Comparison of ENCODE assay signal across 12 mouse cellular contexts in genomic region chr2:65551736-65552135, GRCm38 (mm10). TPM values are rescaled to one million over a fixed set of nuclear protein-coding genes. Genes with fewer than 3 reads are reported as not detected.
DNase-seq lines count a peak whose midpoint lies in the region; ATAC-seq and TF ChIP-seq lines count a peak whose summit lies in the region.
"Had no signal": no experiment of that assay in that cellular context is flagged by ENCODE, and none has a peak within 500 bp of the region (broad histone marks: within the 10 kb centered on the region; RNA-seq: fewer than 3 reads in every experiment).

No protein-coding gene starts in this region.

- peak; percentile 16 for DNase-seq in lung, postnatal 36 days
- DNase-seq in lung, adult 18-20 months, result no peak
- peak; percentile 33 to 37 for DNase-seq in thymus, postnatal 10 days (ENCODE audit: low spot score in 2 of 2)
- no peak for DNase-seq in lung, adult 2 months
- DNase-seq in gastrocnemius, adult 8-10 months (ENCODE audit: low spot score in 2 of 2), result no peak
- DNase-seq in urinary bladder, adult 2 months (ENCODE audit: low spot score), result no peak
- DNase-seq: kidney, postnatal 10 days had no signal

- 39% methylated on average over 2 of the region's 2 CpGs for WGBS in embryonic facial prominence, embryonic 12.5 days
- 21% methylated on average over 2 of the region's 2 CpGs for WGBS in lung, adult 2 months

- ATAC-seq in embryonic facial prominence, embryonic 12.5 days (ENCODE audit: insufficient number of reproducible peaks, insufficient read depth, low FRiP score, low TSS enrichment), result 0 out of 2 replicates have a peak, but pooled peaks have one; percentile 47
- peak; percentile 85 for ATAC-seq in megakaryocyte, adult 5-6 weeks (ENCODE audit: poor library complexity, severe bottlenecking)

- no peak overlapping the region for H3K9ac ChIP-seq in embryonic facial prominence, embryonic 12.5 days
- H3K9ac ChIP-seq: stomach, embryonic 15.5 days had no signal

- no peak overlapping the region for H3K27ac ChIP-seq in embryonic facial prominence, embryonic 12.5 days
- H3K27ac ChIP-seq: macrophage; stomach, embryonic 15.5 days had no signal

- no peak overlapping the region for H3K4me3 ChIP-seq in embryonic facial prominence, embryonic 12.5 days
- H3K4me3 ChIP-seq in lung, adult 2 months (replicated peaks; ENCODE audit: extremely low read depth, low read depth, low read length), result no peak overlapping the region
- H3K4me3 ChIP-seq: erythroblast, embryonic 14.5 days; stomach, embryonic 15.5 days had no signal

- H3K4me1 ChIP-seq in embryonic facial prominence, embryonic 12.5 days, result no peaks in the 10 kb centered on the region
- H3K4me1 ChIP-seq in lung, adult 2 months (ENCODE audit: control insufficient read depth, insufficient read depth, low read length), result peaks cover 2% of the 10 kb centered on the region; the same call in 1 of the 2 replicates
- H3K4me1 ChIP-seq: stomach, embryonic 15.5 days had no signal

- no peaks in the 10 kb centered on the region for H3K36me3 ChIP-seq in embryonic facial prominence, embryonic 12.5 days
- H3K36me3 ChIP-seq: stomach, embryonic 15.5 days had no signal

- no peaks in the 10 kb centered on the region for H3K9me3 ChIP-seq in embryonic facial prominence, embryonic 12.5 days
- H3K9me3 ChIP-seq: stomach, embryonic 15.5 days had no signal

- no peak for TF ChIP-seq CTCF in lung, adult 2 months (IDR thresholded peaks at IDR 0.05; ENCODE audit: insufficient read depth, low read length)

- no peak for TF ChIP-seq POLR2A in lung, adult 2 months (IDR thresholded peaks at IDR 0.05; ENCODE audit: borderline replicate concordance, extremely low read depth, low read depth, low read length)

- H3K27me3 ChIP-seq in embryonic facial prominence, embryonic 12.5 days, result no peaks in the 10 kb centered on the region
- H3K27me3 ChIP-seq: stomach, embryonic 15.5 days had no signal

- H3K4me2 ChIP-seq in embryonic facial prominence, embryonic 12.5 days (replicated peaks), result no peak overlapping the region
- H3K4me2 ChIP-seq: stomach, embryonic 15.5 days had no signal

RNA-seq across cellular contexts. Expression of gene Scn3a, which starts 15.7 kb away (rescaled TPM):
- 5.1 and 6.2 TPM in 2 replicates for polyA plus RNA-seq in embryonic facial prominence, embryonic 12.5 days (2016; fragmentation: Nextera tagmentation; extraction: Ambion mirVana)
- not detected in 2 replicates for total RNA-seq in megakaryocyte, adult 5-6 weeks (2015)
- not detected in 2 replicates for total RNA-seq in megakaryocyte, adult 5-6 weeks (2017)
- polyA plus RNA-seq in lung, adult 2 months (2012; rRNA removed), result 7.9 and 13.5 TPM in 2 replicates
- total RNA-seq in gastrocnemius, adult 8-10 months (2022), result under 1 TPM; 0.02 to 0.36 (median 0.15) TPM
- polyA plus RNA-seq in urinary bladder, adult 2 months (2012; rRNA removed), result 0.21 and 0.22 TPM in 2 replicates
- polyA plus RNA-seq: erythroblast, embryonic 14.5 days; macrophage had no signal

Comparison
In these comparisons a context has a peak if more than half of its experiments do, and no peak if none do; other contexts are left out.
1. DNase-seq: peak in lung, postnatal 36 days (single experiment) and thymus, postnatal 10 days (2 of 2); none in lung, adult 18-20 months (0 of 2), lung, adult 2 months (single experiment), gastrocnemius, adult 8-10 months (0 of 2) and urinary bladder, adult 2 months (single experiment).